Mouse (Mus musculus) lung, embryonic 14.5 days (tissue): ENCODE results near the gene Ern1. TPM values are rescaled to one million over a fixed set of nuclear protein-coding genes. Genes with fewer than 3 reads are reported as not detected.
A peak's percentile ranks its signal among the peaks of the same experiment; 100 is the strongest.
"Not testable (repeated sequence)": the region's sequence is repeated elsewhere in the genome, so short reads cannot be mapped to it uniquely, and the experiment has no call there.

Experiments used
- ATAC-seq: fragments of 200-750 bp; cut with Nextera tagmentation; 2 replicates; pipeline ENCODE4 v1.8.0; 2017; ENCODE audit warnings: mild to moderate bottlenecking, moderate TSS enrichment, moderate library complexity; ENCODE audit not compliant: insufficient read depth
- DNase-seq: peaks from one replicate; pipeline ENCODE4 v3.0.0-alpha.2; 2015
- H3K27ac ChIP-seq: fragments of 300-500 bp; sonication (generic); 2 replicates; pipeline ENCODE4 v1.5.1; 2014; ENCODE audit warnings: low read depth, mild to moderate bottlenecking, moderate library complexity
- H3K27me3 ChIP-seq: fragments of 300-500 bp; sonication (generic); 2 replicates; pipeline ENCODE4 v1.6.1; 2014; ENCODE audit warnings: low read length, control low read depth; ENCODE audit not compliant: insufficient read depth
- H3K36me3 ChIP-seq: fragments of 300-500 bp; sonication (generic); 2 replicates; pipeline ENCODE4 v1.6.1; 2014; ENCODE audit warnings: control low read depth; ENCODE audit not compliant: insufficient read depth
- H3K4me1 ChIP-seq: fragments of 300-500 bp; sonication (generic); 2 replicates; pipeline ENCODE4 v1.6.1; 2014; ENCODE audit warnings: antibody characterized with exemption, control low read depth; ENCODE audit not compliant: insufficient read depth
- H3K4me2 ChIP-seq: fragments of 300-500 bp; sonication (generic); 2 replicates; pipeline ENCODE4 v1.6.1; 2014; ENCODE audit warnings: mild to moderate bottlenecking
- H3K4me3 ChIP-seq: fragments of 300-500 bp; sonication (generic); 2 replicates; pipeline ENCODE4 v1.5.1; 2014; ENCODE audit warnings: low read depth, low read length
- H3K9ac ChIP-seq: fragments of 300-500 bp; sonication (generic); 2 replicates; pipeline ENCODE4 v1.6.1; 2014
- H3K9me3 ChIP-seq: fragments of 300-500 bp; sonication (generic); 2 replicates; pipeline ENCODE4 v1.6.1; 2016; ENCODE audit warnings: low read depth, low read length, control low read depth
- CTCF ChIP-seq: IDR thresholded peaks from 2 replicates; pipeline ENCODE4 v1.5.1; 2016; ENCODE audit warnings: antibody characterized with exemption, low read depth
- WGBS: fragments of 180-500 bp; shearing (Covaris S2); extraction: QIAGEN DNeasy Blood & Tissue Kit; methylation state at CpG from one replicate; pipeline ENCODE4 v1.1.7; 2014; 5-methylcytosine and 5-hydroxymethylcytosine counted together
- polyA plus RNA-seq: library from polyadenylated mRNA; unstranded; fragments of >200 nt; fragmentation: Nextera tagmentation; extraction: Ambion mirVana; gene quantifications from 2 replicates; pipeline ENCODE4 v1.2.1, GENCODE M21; 2014

Gene Ern1
- polyA plus RNA-seq, 1 experiment from 2014 or later = 8.6 TPM

DNA sequence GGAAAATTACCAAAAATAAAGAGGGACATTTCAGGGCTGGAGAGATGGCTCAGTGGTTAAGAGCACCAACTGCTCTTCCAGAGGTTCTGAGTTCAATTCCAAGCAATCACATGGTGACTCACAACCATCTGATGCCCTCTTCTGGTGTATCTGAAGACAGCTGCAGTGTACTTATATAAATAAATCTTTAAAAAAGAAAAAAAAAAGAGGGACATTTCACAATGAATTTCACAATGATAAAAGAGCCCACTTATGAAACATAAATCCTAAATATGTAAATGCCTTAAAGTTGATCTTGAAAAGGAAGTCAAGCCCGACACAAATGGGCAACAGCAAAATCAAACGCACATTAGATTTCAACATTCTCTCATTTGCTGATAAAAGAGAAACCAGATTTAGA, 10.3 kb upstream of the Ern1 start:
- H3K4me2 ChIP-seq = no peak overlapping the region
- no peak overlapping the region for H3K4me3 ChIP-seq
- no peak for TF ChIP-seq CTCF
- WGBS = 82% methylated on average over 2 of the region's 2 CpGs
- H3K27me3 ChIP-seq = no peaks in the 10 kb centered on the region
- no peaks in the 10 kb centered on the region for H3K36me3 ChIP-seq
- no peaks in the 10 kb centered on the region for H3K4me1 ChIP-seq
- no peak overlapping the region for H3K9ac ChIP-seq
- no peak for ATAC-seq
- no peaks in the 10 kb centered on the region for H3K9me3 ChIP-seq
- DNase-seq = no peak
- H3K27ac ChIP-seq = no peak overlapping the region

DNA sequence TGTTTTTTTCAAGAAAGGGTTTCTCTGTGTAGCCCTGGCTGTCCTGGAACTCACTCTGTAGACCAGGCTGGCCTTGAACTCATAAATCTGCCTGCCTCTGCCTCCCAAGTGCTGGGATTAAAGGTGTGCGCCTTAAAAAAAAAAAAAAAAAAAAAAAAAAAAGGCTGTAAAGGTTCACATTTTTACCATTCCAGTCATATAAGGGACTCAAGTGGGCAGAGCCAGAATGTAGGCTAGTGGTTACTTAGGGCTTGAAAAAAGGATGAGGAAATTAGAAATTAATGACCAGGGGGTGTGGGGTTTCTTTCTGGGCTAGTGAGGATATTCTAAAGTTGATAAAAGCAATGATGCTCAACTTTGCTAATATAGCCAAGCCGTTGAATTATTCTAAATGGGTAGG, 9.4 kb upstream of the Ern1 start:
- not testable (repeated sequence) for H3K27me3 ChIP-seq, H3K4me3 ChIP-seq, H3K9me3 ChIP-seq, H3K4me1 ChIP-seq, H3K27ac ChIP-seq, H3K9ac ChIP-seq, H3K36me3 ChIP-seq, DNase-seq, H3K4me2 ChIP-seq, ATAC-seq
- WGBS = 81% methylated on average over 2 of the region's 2 CpGs

DNA sequence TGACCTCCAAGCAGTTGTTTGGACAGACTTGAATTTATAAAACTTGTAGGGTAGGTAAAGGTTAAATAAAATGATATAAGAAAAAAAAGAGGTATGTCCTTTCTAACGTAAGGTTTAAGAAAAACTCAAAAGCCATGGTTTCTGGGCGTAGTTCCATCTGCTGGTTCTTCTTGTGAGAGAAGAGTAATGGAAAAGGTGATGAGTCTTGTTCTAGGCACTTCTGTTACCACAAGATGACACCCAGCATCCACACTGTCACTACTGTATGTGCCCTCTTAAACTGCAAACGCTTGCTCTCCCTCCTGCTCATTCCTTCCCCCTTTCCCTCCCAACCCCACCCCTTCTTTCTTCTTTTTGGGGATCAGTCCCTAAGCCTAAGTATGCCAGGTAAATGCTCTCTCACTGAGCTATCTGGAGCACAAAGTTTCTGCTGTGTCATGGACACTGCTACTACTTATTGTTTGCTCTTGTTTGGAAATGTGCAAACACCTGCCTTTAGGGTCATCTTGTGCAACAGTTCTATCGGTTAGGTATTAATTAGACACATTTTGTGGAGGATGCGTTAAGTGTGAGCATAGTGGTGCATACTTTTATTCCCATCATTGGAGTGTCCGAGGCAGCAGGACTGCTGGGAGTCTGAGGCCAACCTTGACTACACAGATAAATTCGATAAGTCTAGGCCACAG, 5.5 kb upstream of the Ern1 start:
- no peak for ATAC-seq
- Histone ChIP-seq H3K4me2 (no peak overlapping the region), H3K9me3 (no peaks in the 10 kb centered on the region), H3K4me1 (no peaks in the 10 kb centered on the region), H3K27ac (no peak overlapping the region), H3K27me3 (no peaks in the 10 kb centered on the region), H3K36me3 (no peaks in the 10 kb centered on the region), H3K9ac (no peak overlapping the region), H3K4me3 (no peak overlapping the region)
- no peak for DNase-seq
- WGBS = 62% methylated on average over 7 of the region's 7 CpGs
- no peak for TF ChIP-seq CTCF

- H3K27ac ChIP-seq = no peak overlapping the region
- H3K27me3 ChIP-seq = no peaks in the 10 kb centered on the region
- no peaks in the 10 kb centered on the region for H3K36me3 ChIP-seq
- H3K4me1 ChIP-seq = 0 out of 2 replicates have a peak, but pooled peaks cover 4% of the 10 kb centered on the region
- ATAC-seq = no peak
- peak; percentile 76 for TF ChIP-seq CTCF
- WGBS = 3% methylated on average over 3 of the region's 3 CpGs
- peak; percentile 95 for DNase-seq
- no peak overlapping the region for H3K4me2 ChIP-seq
- no peaks in the 10 kb centered on the region for H3K9me3 ChIP-seq
- no peak overlapping the region for H3K4me3 ChIP-seq
- no peak overlapping the region for H3K9ac ChIP-seq
These were observed 3.7 kb upstream of the Ern1 start for GRCm38 (mm10) chr11:106491393-106491792.

DNA sequence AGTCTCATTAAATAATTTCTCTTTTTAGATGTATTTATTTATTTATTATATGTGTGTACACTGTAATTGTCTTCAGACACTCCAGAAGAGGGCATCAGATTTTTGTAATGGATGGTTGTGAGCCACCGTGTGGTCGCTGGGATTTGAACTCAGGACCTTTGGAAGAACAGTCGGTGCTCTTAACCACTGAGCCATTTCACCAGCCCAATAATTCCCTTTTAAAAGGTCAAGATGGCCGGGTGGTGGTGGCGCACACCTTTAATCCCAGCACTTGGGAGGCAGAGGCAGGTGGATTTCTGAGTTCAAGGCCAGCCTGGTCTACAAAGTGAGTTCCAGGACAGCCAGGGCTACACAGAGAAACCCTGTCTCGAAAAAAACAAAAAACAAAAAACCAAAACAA, 2.9 kb upstream of the Ern1 start:
- H3K4me3 ChIP-seq, H3K36me3 ChIP-seq, H3K9ac ChIP-seq, H3K4me2 ChIP-seq, DNase-seq, H3K27ac ChIP-seq, H3K4me1 ChIP-seq, H3K27me3 ChIP-seq, ATAC-seq, H3K9me3 ChIP-seq: not testable (repeated sequence)
- 78% methylated on average over 6 of the region's 6 CpGs for WGBS

- H3K9me3 ChIP-seq = no peaks in the 10 kb centered on the region
- ATAC-seq = no peak
- H3K36me3 ChIP-seq = no peaks in the 10 kb centered on the region
- H3K27ac ChIP-seq = no peak overlapping the region
- no peak for DNase-seq
- H3K4me1 ChIP-seq = peaks cover 5% of the 10 kb centered on the region; the same call in 1 of the 2 replicates
- no peak overlapping the region for H3K9ac ChIP-seq
- H3K4me2 ChIP-seq = no peak overlapping the region
- TF ChIP-seq CTCF = no peak
- WGBS = 26% methylated on average over 10 of the region's 10 CpGs
- H3K4me3 ChIP-seq = no peak overlapping the region
- no peaks in the 10 kb centered on the region for H3K27me3 ChIP-seq
These were observed 2.4 kb upstream of the Ern1 start for GRCm38 (mm10) chr11:106490057-106490456.

DNA sequence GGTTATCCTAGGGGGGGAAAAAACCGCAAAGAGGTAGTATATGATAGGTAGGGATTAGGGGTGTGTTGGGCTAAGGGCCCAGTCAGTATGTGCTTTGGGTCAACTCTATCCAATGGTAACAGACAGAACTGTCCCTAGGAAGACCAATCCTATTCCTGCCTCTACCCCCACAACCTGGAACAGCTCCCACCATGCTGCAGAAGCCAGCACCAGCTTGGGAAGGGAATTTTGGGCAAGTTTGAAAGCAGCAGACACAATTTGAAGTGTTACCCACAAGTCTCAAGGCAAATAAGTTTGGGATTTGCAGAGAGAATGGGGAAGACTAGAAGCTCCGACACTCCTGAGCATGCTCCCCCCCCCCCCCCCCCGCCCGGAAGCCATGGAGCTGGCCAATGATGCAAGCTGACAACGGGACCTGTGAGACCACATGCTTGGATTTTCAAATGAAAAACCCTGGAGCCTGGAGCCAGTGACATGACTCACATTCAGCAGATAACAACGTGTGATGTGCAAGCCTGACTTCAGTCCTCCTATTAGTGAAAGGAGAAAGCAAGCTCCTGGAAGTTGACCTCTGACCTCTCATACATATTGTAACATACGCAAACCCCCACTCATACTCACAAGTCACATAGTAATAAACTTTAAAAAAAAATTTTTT, 1.5 kb upstream of the Ern1 start:
- H3K9me3 ChIP-seq = no peaks in the 10 kb centered on the region
- WGBS = 36% methylated on average over 7 of the region's 7 CpGs
- no peak for TF ChIP-seq CTCF
- peaks cover 5% of the 10 kb centered on the region; the same call in 1 of the 2 replicates for H3K4me1 ChIP-seq
- no peak overlapping the region for H3K4me3 ChIP-seq
- ATAC-seq (no peak), DNase-seq (peak; percentile 26)
- H3K27ac ChIP-seq = peak overlapping the region; percentile 8; the same call in 1 of the 2 replicates
- H3K27me3 ChIP-seq = no peaks in the 10 kb centered on the region
- no peak overlapping the region for H3K4me2 ChIP-seq
- H3K36me3 ChIP-seq = no peaks in the 10 kb centered on the region
- no peak overlapping the region for H3K9ac ChIP-seq
